Mouse (Mus musculus): Measurements from ENCODE around the gene Tns3. TPM values are rescaled to one million over a fixed set of nuclear protein-coding genes. Genes with fewer than 3 reads are reported as not detected.

The Tns3 gene
- polyA plus RNA-seq, 1 experiment from 2014 or later = 6.8 TPM

- Histone ChIP-seq H3K36me3 (replicated peaks; ENCODE audit: control insufficient read depth, insufficient read depth) (no peaks in the 10 kb centered on the region), H3K27me3 (ENCODE audit: control insufficient read depth, insufficient read depth, low read length) (no peaks in the 10 kb centered on the region), H3K9ac (no peak overlapping the region), H3K4me3 (replicated peaks; ENCODE audit: low read length) (no peak overlapping the region), H3K9me3 (ENCODE audit: control insufficient read depth, low read length) (no peaks in the 10 kb centered on the region), H3K4me1 (replicated peaks; ENCODE audit: control insufficient read depth, insufficient read depth, low read length) (no peaks in the 10 kb centered on the region), H3K27ac (no peak overlapping the region), H3K4me2 (replicated peaks) (no peak overlapping the region)
- ATAC-seq (ENCODE audit: low FRiP score) (no peak), DNase-seq (ENCODE audit: low spot score) (no peak)
- 83% methylated on average over 4 of the region's 4 CpGs for WGBS
These were observed 7.4 kb upstream of the Tns3 start for GRCm38 (mm10) chr11:8671698-8672097.

GRCm38 (mm10) chr11:8669138-8669537 is 4.8 kb upstream of the Tns3 start:
- Histone ChIP-seq H3K9me3 (ENCODE audit: control insufficient read depth, low read length) (no peaks in the 10 kb centered on the region), H3K36me3 (replicated peaks; ENCODE audit: control insufficient read depth, insufficient read depth) (no peaks in the 10 kb centered on the region), H3K27me3 (ENCODE audit: control insufficient read depth, insufficient read depth, low read length) (no peaks in the 10 kb centered on the region), H3K9ac (no peak overlapping the region), H3K4me1 (replicated peaks; ENCODE audit: control insufficient read depth, insufficient read depth, low read length) (no peaks in the 10 kb centered on the region), H3K4me3 (replicated peaks; ENCODE audit: low read length) (no peak overlapping the region), H3K4me2 (replicated peaks) (no peak overlapping the region), H3K27ac (no peak overlapping the region)
- DNase-seq (ENCODE audit: low spot score) (no peak), ATAC-seq (ENCODE audit: low FRiP score) (no peak)
- whole genome bisulfite sequencing = 84% methylated on average over 2 of the region's 2 CpGs

GRCm38 (mm10) chr11:8664797-8665196 is 462 bp upstream of the Tns3 start:
- H3K9me3 ChIP-seq (ENCODE audit: control insufficient read depth, low read length) = no peaks in the 10 kb centered on the region
- WGBS = 43% methylated on average over 5 of the region's 5 CpGs
- peak overlapping the region; percentile 96 for H3K4me2 ChIP-seq (replicated peaks)
- peaks cover 5% of the 10 kb centered on the region; the same call in 1 of the 2 replicates for H3K4me1 ChIP-seq (replicated peaks; ENCODE audit: control insufficient read depth, insufficient read depth, low read length)
- ATAC-seq (ENCODE audit: low FRiP score) = no peak
- peaks cover 4% of the 10 kb centered on the region; the same call in 1 of the 2 replicates for H3K27me3 ChIP-seq (ENCODE audit: control insufficient read depth, insufficient read depth, low read length)
- no peak overlapping the region for H3K27ac ChIP-seq
- no peaks in the 10 kb centered on the region for H3K36me3 ChIP-seq (replicated peaks; ENCODE audit: control insufficient read depth, insufficient read depth)
- peak overlapping the region; percentile 54 for H3K4me3 ChIP-seq (replicated peaks; ENCODE audit: low read length)
- DNase-seq (ENCODE audit: low spot score) = no peak
- H3K9ac ChIP-seq = peak overlapping the region; percentile 75

- H3K9me3 ChIP-seq (ENCODE audit: control insufficient read depth, low read length) = no peaks in the 10 kb centered on the region
- H3K27ac ChIP-seq = 0 out of 2 replicates have a peak overlapping the region, but pooled peaks have one; percentile 10
- WGBS = under 1% methylated on average over 37 of the region's 52 CpGs
- H3K27me3 ChIP-seq (ENCODE audit: control insufficient read depth, insufficient read depth, low read length) = peaks cover 4% of the 10 kb centered on the region; the same call in 1 of the 2 replicates
- H3K4me1 ChIP-seq (replicated peaks; ENCODE audit: control insufficient read depth, insufficient read depth, low read length) = peaks cover 5% of the 10 kb centered on the region; the same call in 1 of the 2 replicates
- no peaks in the 10 kb centered on the region for H3K36me3 ChIP-seq (replicated peaks; ENCODE audit: control insufficient read depth, insufficient read depth)
- peak; percentile 68 for ATAC-seq (ENCODE audit: low FRiP score)
- H3K4me2 ChIP-seq (replicated peaks) = peak overlapping the region; percentile 96
- peak overlapping the region; percentile 54 for H3K4me3 ChIP-seq (replicated peaks; ENCODE audit: low read length)
- peak; percentile 34 for DNase-seq (ENCODE audit: low spot score)
- H3K9ac ChIP-seq = peak overlapping the region; percentile 75
These were observed 617 bp downstream of the Tns3 start for GRCm38 (mm10) chr11:8663444-8664392.

- H3K4me2 ChIP-seq (replicated peaks) = peak overlapping the region; percentile 96
- H3K27ac ChIP-seq = no peak overlapping the region
- 0 out of 2 replicates have a peak overlapping the region, but pooled peaks have one; percentile 75 for H3K9ac ChIP-seq
- ATAC-seq (ENCODE audit: low FRiP score) (no peak), DNase-seq (ENCODE audit: low spot score) (no peak)
- no peaks in the 10 kb centered on the region for H3K9me3 ChIP-seq (ENCODE audit: control insufficient read depth, low read length)
- H3K4me1 ChIP-seq (replicated peaks; ENCODE audit: control insufficient read depth, insufficient read depth, low read length) = peaks cover 5% of the 10 kb centered on the region; the same call in 1 of the 2 replicates
- WGBS = 34% methylated on average over 4 of the region's 4 CpGs
- no peak overlapping the region; the same call in 1 of the 2 replicates for H3K4me3 ChIP-seq (replicated peaks; ENCODE audit: low read length)
- H3K36me3 ChIP-seq (replicated peaks; ENCODE audit: control insufficient read depth, insufficient read depth) = no peaks in the 10 kb centered on the region
- peaks cover 4% of the 10 kb centered on the region; the same call in 1 of the 2 replicates for H3K27me3 ChIP-seq (ENCODE audit: control insufficient read depth, insufficient read depth, low read length)
These were observed 1.5 kb downstream of the Tns3 start for GRCm38 (mm10) chr11:8662706-8663429.

GRCm38 (mm10) chr11:8660951-8661350 is 3.4 kb downstream of the Tns3 start:
- no peaks in the 10 kb centered on the region for H3K9me3 ChIP-seq (ENCODE audit: control insufficient read depth, low read length)
- DNase-seq (ENCODE audit: low spot score) (no peak), ATAC-seq (ENCODE audit: low FRiP score) (no peak)
- WGBS = 83% methylated on average over 4 of the region's 4 CpGs
- H3K9ac ChIP-seq = no peak overlapping the region
- no peaks in the 10 kb centered on the region for H3K36me3 ChIP-seq (replicated peaks; ENCODE audit: control insufficient read depth, insufficient read depth)
- H3K4me3 ChIP-seq (replicated peaks; ENCODE audit: low read length) = no peak overlapping the region
- no peak overlapping the region for H3K27ac ChIP-seq
- peaks cover 5% of the 10 kb centered on the region; the same call in 1 of the 2 replicates for H3K4me1 ChIP-seq (replicated peaks; ENCODE audit: control insufficient read depth, insufficient read depth, low read length)
- H3K27me3 ChIP-seq (ENCODE audit: control insufficient read depth, insufficient read depth, low read length) = peaks cover 4% of the 10 kb centered on the region; the same call in 1 of the 2 replicates
- no peak overlapping the region for H3K4me2 ChIP-seq (replicated peaks)

GRCm38 (mm10) chr11:8659851-8660250 is 4.5 kb downstream of the Tns3 start:
- peaks cover 4% of the 10 kb centered on the region; the same call in 1 of the 2 replicates for H3K27me3 ChIP-seq (ENCODE audit: control insufficient read depth, insufficient read depth, low read length)
- no peak overlapping the region for H3K4me2 ChIP-seq (replicated peaks)
- H3K4me1 ChIP-seq (replicated peaks; ENCODE audit: control insufficient read depth, insufficient read depth, low read length) = peaks cover 5% of the 10 kb centered on the region; the same call in 1 of the 2 replicates
- DNase-seq (ENCODE audit: low spot score) = no peak
- H3K4me3 ChIP-seq (replicated peaks; ENCODE audit: low read length) = no peak overlapping the region
- H3K36me3 ChIP-seq (replicated peaks; ENCODE audit: control insufficient read depth, insufficient read depth) = no peaks in the 10 kb centered on the region
- H3K9ac ChIP-seq = no peak overlapping the region
- ATAC-seq (ENCODE audit: low FRiP score) = no peak
- H3K27ac ChIP-seq = no peak overlapping the region
- H3K9me3 ChIP-seq (ENCODE audit: control insufficient read depth, low read length) = no peaks in the 10 kb centered on the region
- WGBS = 65% methylated on average over 9 of the region's 9 CpGs

- no peaks in the 10 kb centered on the region for H3K9me3 ChIP-seq (ENCODE audit: control insufficient read depth, low read length)
- ATAC-seq (ENCODE audit: low FRiP score) (no peak), DNase-seq (ENCODE audit: low spot score) (no peak)
- peaks cover 5% of the 10 kb centered on the region; the same call in 1 of the 2 replicates for H3K4me1 ChIP-seq (replicated peaks; ENCODE audit: control insufficient read depth, insufficient read depth, low read length)
- no peak overlapping the region for H3K4me3 ChIP-seq (replicated peaks; ENCODE audit: low read length)
- H3K4me2 ChIP-seq (replicated peaks) = no peak overlapping the region
- H3K36me3 ChIP-seq (replicated peaks; ENCODE audit: control insufficient read depth, insufficient read depth) = no peaks in the 10 kb centered on the region
- 68% methylated on average over 6 of the region's 6 CpGs for WGBS
- peaks cover 4% of the 10 kb centered on the region; the same call in 1 of the 2 replicates for H3K27me3 ChIP-seq (ENCODE audit: control insufficient read depth, insufficient read depth, low read length)
- H3K27ac ChIP-seq = no peak overlapping the region
- H3K9ac ChIP-seq = no peak overlapping the region
These were observed 5.3 kb downstream of the Tns3 start for GRCm38 (mm10) chr11:8659061-8659460.

GRCm38 (mm10) chr11:8657493-8657892 is 6.8 kb downstream of the Tns3 start:
- H3K27ac ChIP-seq = no peak overlapping the region
- no peak overlapping the region for H3K4me3 ChIP-seq (replicated peaks; ENCODE audit: low read length)
- no peaks in the 10 kb centered on the region for H3K27me3 ChIP-seq (ENCODE audit: control insufficient read depth, insufficient read depth, low read length)
- DNase-seq (ENCODE audit: low spot score) (no peak), ATAC-seq (ENCODE audit: low FRiP score) (no peak)
- H3K4me1 ChIP-seq (replicated peaks; ENCODE audit: control insufficient read depth, insufficient read depth, low read length) = no peaks in the 10 kb centered on the region
- H3K36me3 ChIP-seq (replicated peaks; ENCODE audit: control insufficient read depth, insufficient read depth) = no peaks in the 10 kb centered on the region
- no peak overlapping the region for H3K9ac ChIP-seq
- 84% methylated on average over 8 of the region's 8 CpGs for WGBS
- no peaks in the 10 kb centered on the region for H3K9me3 ChIP-seq (ENCODE audit: control insufficient read depth, low read length)
- H3K4me2 ChIP-seq (replicated peaks) = no peak overlapping the region

All from hindbrain, embryonic 14.5 days (tissue).